Mouse (Mus musculus) testis, postnatal 10 days (tissue): Measurements from ENCODE around the gene Trpc6.
A peak's percentile ranks its signal among the peaks of the same experiment; 100 is the strongest.

Source experiments
- DNase-seq: peaks from one replicate; pipeline ENCODE4 v3.0.0; 2021; ENCODE audit warnings: low spot score

Gene Trpc6

DNA sequence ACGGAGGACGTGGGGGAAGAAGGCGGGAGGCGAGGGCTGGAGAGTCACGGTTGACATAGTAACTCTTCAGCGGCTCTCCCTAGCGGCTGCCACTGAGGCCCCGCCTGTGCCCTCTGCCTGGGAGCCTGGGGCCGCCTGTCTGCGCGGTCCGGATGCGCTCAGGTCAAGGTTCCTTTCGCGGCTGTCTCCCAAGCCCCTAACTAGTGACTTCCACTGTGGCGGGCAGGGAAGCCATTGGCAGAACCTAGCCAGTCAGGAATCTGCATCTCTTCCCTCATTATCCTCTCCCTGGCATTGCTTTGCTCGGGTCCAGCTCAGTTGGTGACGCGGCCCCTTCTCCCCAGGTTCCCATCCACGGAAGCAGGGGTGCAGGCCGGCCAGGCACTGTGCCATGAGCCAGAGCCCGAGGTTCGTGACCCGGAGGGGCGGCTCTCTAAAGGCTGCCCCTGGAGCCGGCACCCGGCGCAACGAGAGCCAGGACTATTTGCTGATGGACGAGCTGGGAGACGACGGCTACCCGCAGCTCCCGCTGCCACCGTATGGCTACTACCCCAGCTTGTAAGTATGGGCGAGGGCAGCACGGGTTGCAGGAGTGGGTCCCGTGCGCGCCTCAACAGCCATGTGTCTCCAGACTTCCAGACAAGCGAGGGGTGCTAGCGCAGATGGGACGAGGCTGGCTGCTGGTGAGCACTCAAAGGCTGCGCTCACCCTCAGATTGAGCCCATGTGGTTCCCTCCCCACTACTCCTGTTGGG is at the start of gene Trpc6:
TSS of gene Trpc6 (plus strand) at position 102 of the 754 bp plus-strand sequence.
- DNase-seq: peak; percentile 47

- no peak for DNase-seq
Observed at GRCm38 (mm10) chr9:8520911-8521310, 23.0 kb upstream of the Trpc6 start.

GRCm38 (mm10) chr9:8533670-8534069 is 10.3 kb upstream of the Trpc6 start:
- no peak for DNase-seq

DNA sequence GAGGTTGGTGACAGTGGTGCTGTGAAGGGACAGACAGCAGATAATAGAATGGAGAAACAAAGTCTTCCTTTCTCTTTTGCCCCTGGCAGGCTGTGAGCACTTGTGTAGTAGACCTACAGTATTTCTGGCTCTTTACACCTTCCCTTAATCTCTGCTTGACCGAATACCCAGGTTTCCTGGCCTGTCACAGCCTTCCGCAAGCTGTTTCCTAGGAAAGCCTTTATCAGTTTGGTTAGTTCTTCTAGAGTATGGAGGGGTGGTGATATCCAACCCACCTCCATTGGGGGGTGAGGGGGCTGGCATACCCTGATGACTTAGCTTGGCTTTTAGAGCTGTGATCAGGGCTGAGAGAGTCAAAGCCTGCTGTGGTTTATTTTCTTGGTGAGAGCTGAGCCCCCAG is 1.3 kb downstream of the Trpc6 start:
- DNase-seq: no peak

GRCm38 (mm10) chr9:8558574-8558973 is 14.6 kb downstream of the Trpc6 start:
- DNase-seq: no peak

GRCm38 (mm10) chr9:8592618-8593017 is 48.7 kb downstream of the Trpc6 start:
- DNase-seq: peak; percentile 42

GRCm38 (mm10) chr9:8597089-8597488 is 53.1 kb downstream of the Trpc6 start:
- no peak for DNase-seq

GRCm38 (mm10) chr9:8606816-8607491 is 63.0 kb downstream of the Trpc6 start:
- DNase-seq: no peak

- no peak for DNase-seq
Observed at GRCm38 (mm10) chr9:8634344-8634743, 90.4 kb downstream of the Trpc6 start.

GRCm38 (mm10) chr9:8643453-8643852 is 99.5 kb downstream of the Trpc6 start:
- no peak for DNase-seq

GRCm38 (mm10) chr9:8655347-8655746 is 111.4 kb downstream of the Trpc6 start:
- no peak for DNase-seq

DNA sequence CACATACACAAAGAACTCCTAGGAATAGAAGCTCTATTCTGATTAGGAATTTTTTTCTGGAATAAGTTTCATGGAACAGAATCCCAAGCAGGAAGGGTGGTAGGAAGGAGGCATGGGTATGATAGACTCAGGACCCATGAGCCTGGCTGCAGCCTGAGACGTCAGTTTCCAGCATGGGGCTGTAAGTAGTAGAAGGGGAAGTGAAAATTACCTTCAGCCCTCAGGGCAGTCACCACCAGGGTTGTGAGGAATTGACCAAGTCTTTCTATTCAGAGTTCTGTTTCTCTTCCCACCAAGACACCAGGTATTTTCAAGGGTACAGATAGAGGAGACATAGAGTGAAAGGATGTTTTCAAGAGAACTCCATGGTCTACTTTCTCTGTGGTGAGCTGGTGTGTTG is 129.0 kb downstream of the Trpc6 start:
- DNase-seq: no peak

DNA sequence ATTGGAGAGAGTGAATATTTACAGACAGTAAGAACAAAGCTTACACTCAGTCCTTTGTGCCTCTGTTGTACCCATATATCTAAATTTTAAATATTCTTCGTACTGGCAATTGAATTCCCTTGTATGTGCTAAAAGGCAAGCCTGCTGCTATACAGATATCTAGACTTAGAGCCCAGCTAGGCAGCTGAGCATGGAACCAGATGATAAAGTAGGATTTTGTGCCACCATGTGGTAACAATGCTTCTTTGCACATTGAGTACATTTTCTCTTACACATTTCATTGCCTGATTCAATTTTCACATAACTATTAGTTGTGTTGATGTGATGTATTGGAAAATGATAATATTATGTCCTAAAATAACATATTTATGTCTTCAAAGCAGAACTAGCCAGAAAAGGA is 132.7 kb downstream of the Trpc6 start:
- DNase-seq: no peak

DNA sequence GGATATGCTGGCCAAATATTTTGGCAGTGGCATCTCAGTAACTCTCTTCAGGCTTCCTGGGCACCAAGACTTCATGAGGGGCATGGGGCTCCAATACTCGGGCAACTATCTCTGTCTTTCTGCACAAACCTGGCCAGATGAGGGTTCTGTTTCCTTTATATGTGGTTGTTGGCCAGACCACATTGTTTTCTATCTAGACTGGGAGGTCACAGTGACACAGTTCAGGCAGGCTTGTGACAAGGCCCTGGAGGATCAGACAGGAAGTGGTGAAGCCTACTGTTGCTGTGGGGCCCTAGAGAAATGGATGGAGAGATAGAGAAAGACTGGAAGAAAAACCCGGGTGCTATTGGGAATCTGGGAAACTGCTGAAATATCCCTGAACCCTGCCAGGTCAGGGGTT is 149.2 kb downstream of the Trpc6 start:
- no peak for DNase-seq

GRCm38 (mm10) chr9:8700669-8701068 is 156.7 kb downstream of the Trpc6 start:
- peak; percentile 90 for DNase-seq

DNA sequence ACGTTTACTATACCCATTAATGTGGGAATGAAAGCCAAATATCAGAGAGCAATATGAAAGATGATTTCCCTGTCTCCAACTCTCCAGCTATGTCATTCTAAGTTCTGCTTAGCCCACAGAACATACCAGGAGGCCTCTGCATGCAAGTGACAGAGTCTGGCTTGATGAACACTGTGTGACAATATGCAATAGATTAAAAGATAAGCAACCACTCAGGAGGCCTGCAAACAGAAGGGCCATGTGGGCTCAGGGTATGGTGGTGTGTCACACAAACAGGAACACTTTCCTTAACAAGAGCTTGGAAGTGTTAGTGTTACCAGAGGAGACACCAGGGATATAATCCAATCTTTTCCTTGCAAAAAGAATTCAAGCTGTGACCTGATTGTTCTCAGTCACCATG is 159.6 kb downstream of the Trpc6 start:
- DNase-seq: no peak

GRCm38 (mm10) chr9:8703956-8704355 is 160.0 kb downstream of the Trpc6 start:
- no peak for DNase-seq

- no peak for DNase-seq
Observed at GRCm38 (mm10) chr9:8710052-8710739, 166.3 kb downstream of the Trpc6 start.

DNA sequence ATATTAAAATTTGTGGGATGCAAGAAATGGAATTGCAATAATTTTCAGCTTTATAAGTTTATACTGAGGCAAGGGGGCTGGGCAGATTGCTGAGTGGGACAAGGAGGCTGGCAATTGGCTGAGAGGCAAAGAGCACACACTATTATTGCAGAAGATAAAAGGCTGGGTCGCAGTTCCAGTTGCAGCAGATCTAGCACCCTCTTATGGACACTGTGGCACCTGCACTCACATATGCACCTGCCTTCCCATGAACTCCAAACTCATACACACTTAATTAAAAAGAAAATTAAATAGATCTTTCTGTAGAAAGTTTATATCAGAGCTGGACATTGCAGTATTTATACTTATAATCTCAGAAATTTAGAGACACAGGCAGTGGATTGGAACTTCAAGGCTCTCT is 175.1 kb downstream of the Trpc6 start:
- DNase-seq: no peak

DNA sequence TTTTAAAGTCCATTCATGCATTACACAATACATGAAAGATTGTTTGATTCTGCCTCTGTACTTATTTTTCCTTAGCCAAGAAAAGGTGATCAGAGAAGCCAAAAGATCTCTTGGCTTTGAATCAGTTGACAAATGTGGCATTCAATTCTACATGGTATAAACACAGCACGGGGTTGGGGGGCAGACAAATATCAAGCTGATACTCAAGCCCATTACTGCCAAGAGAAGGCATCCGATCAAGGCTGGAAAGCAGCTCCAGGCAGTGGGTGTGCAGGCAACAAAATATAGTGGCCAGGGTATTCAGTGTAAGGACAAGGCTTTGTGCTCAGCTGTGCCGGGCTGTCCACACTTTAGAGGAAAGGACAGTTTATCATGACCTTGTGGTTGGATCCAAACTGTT is 185.1 kb downstream of the Trpc6 start:
- no peak for DNase-seq
